Mouse (Mus musculus) myocyte (in vitro differentiated cells): Measurements from ENCODE around the gene Fam208a. TPM values are rescaled to one million over a fixed set of nuclear protein-coding genes. Genes with fewer than 3 reads are reported as not detected.

Source experiments
- H3K27me3 ChIP-seq: one replicate; pipeline ENCODE4 v1.6.1; 2011; ENCODE audit not compliant: control insufficient read depth, insufficient read depth, insufficient read length
- H3K36me3 ChIP-seq: one replicate; pipeline ENCODE4 v1.6.1; 2011; ENCODE audit not compliant: control insufficient read depth, insufficient read depth
- H3K4me2 ChIP-seq: one replicate; pipeline ENCODE4 v1.6.1; 2011; ENCODE audit warnings: low read depth, control low read depth
- H3K4me3 ChIP-seq: one replicate; pipeline ENCODE4 v1.5.1; 2011; ENCODE audit warnings: mild to moderate bottlenecking, control low read depth, moderate library complexity
- H3K79me2 ChIP-seq: one replicate; pipeline ENCODE4 v1.6.1; 2011; ENCODE audit not compliant: control insufficient read depth, insufficient read depth
- H3ac ChIP-seq: one replicate; pipeline ENCODE4 v1.6.1; 2011; ENCODE audit not compliant: control insufficient read depth, insufficient read length
- CEBPB ChIP-seq: IDR thresholded peaks from 2 replicates; pipeline ENCODE4 v1.6.1; 2011; ENCODE audit warnings: mild to moderate bottlenecking, moderate library complexity; ENCODE audit not compliant: poor library complexity, insufficient read depth, severe bottlenecking
- E2F4 ChIP-seq: IDR thresholded peaks from one replicate; pipeline ENCODE4 v1.6.1; 2011; ENCODE audit warnings: mild to moderate bottlenecking, control low read depth, moderate library complexity; ENCODE audit not compliant: insufficient read depth
- MAX ChIP-seq: IDR thresholded peaks from one replicate; pipeline ENCODE4 v1.6.1; 2011; ENCODE audit warnings: low read depth, mild to moderate bottlenecking, control low read depth
- MYOD1 ChIP-seq, 3 experiments: IDR thresholded peaks; one replicate each; pipeline ENCODE4 v1.6.1; 2011; ENCODE audit warnings: control low read depth in 2 of 3, low read depth in 2 of 3, mild to moderate bottlenecking in 2 of 3, moderate library complexity in 1 of 3; ENCODE audit not compliant: insufficient read length in 2 of 3, control insufficient read depth in 1 of 3
- MYOG ChIP-seq, 3 experiments: IDR thresholded peaks; one replicate each; pipeline ENCODE4 v1.6.1; 2011; ENCODE audit warnings: control low read depth in 2 of 3, low read depth in 2 of 3, mild to moderate bottlenecking in 2 of 3; ENCODE audit not compliant: insufficient read length in 2 of 3, control insufficient read depth in 1 of 3, insufficient read depth in 1 of 3
- POLR2A ChIP-seq: IDR thresholded peaks from one replicate; pipeline ENCODE4 v1.6.1; 2011; ENCODE audit warnings: low read depth, mild to moderate bottlenecking, control low read depth, moderate library complexity; ENCODE audit not compliant: insufficient read length
- POLR2AphosphoS2 ChIP-seq: IDR thresholded peaks from one replicate; pipeline ENCODE4 v1.6.1; 2011; ENCODE audit warnings: low read depth, control low read depth; ENCODE audit not compliant: insufficient read length
- REST ChIP-seq: IDR thresholded peaks from one replicate; pipeline ENCODE4 v1.6.1; 2011; ENCODE audit warnings: mild to moderate bottlenecking, control low read depth, moderate library complexity; ENCODE audit not compliant: insufficient read depth, insufficient read length
- SRF ChIP-seq: IDR thresholded peaks from one replicate; pipeline ENCODE4 v1.6.1; 2011; ENCODE audit warnings: low read depth; ENCODE audit not compliant: control insufficient read depth, insufficient read length
- TCF12 ChIP-seq: IDR thresholded peaks from one replicate; pipeline ENCODE4 v1.6.1; 2011; ENCODE audit warnings: mild to moderate bottlenecking, control low read depth; ENCODE audit not compliant: poor library complexity, insufficient read depth, severe bottlenecking
- TCF3 ChIP-seq: IDR thresholded peaks from one replicate; pipeline ENCODE4 v1.6.1; 2011; ENCODE audit warnings: low read depth, control low read depth; ENCODE audit not compliant: insufficient read length
- USF1 ChIP-seq: IDR thresholded peaks from one replicate; pipeline ENCODE4 v1.6.1; 2011; ENCODE audit warnings: low read depth, mild to moderate bottlenecking, control low read depth, moderate library complexity
- polyA plus RNA-seq: library from polyadenylated mRNA; unstranded; fragments of >200 nt; fragmentation: generic; extraction: Trizol; gene quantifications from one replicate; pipeline ENCODE4 v1.2.1, GENCODE M21; 2012; ENCODE audit warnings: missing spikeins

Gene Fam208a
- polyA plus RNA-seq, 1 experiment = 2.0 TPM

DNA sequence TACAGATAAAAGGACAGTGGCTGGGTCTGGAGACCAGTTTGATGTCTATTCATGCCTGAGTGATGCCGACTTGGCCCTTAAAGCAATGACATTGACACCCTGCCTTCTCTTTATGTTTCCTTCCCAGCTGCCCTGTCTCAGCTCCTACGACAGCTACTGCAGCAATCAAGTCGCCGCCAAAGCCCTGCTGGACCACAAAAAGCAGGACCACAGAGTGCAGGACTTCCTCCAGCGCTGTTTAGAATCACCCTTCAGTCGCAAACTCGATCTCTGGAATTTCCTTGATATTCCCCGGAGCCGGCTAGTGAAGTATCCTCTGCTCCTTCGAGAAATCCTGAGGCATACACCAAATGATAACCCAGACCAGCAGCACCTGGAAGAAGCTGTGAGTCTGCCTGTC, 34.8 kb upstream of the Fam208a start:
- no peaks in the 10 kb centered on the region for H3K27me3 ChIP-seq
- H3K4me2 ChIP-seq = no peak overlapping the region
- no peak overlapping the region for H3K4me3 ChIP-seq
- no peaks in the 10 kb centered on the region for H3K79me2 ChIP-seq
- TF ChIP-seq TCF12 (no peak), MYOG (IDR thresholded peaks at IDR 0.05; ENCODE audit: control insufficient read depth in 1 of 3, insufficient read depth in 1 of 3, insufficient read length in 2 of 3, low read depth in 2 of 3) (no peak), CEBPB (no peak), MYOD1 (IDR thresholded peaks at IDR 0.05; ENCODE audit: control insufficient read depth in 1 of 3, insufficient read length in 2 of 3, low read depth in 2 of 3) (no peak), SRF (no peak), MAX (no peak), REST (no peak), TCF3 (no peak), USF1 (no peak), POLR2AphosphoS2 (no peak), E2F4 (no peak), POLR2A (no peak)
- H3ac ChIP-seq = no peak overlapping the region
- no peaks in the 10 kb centered on the region for H3K36me3 ChIP-seq

DNA sequence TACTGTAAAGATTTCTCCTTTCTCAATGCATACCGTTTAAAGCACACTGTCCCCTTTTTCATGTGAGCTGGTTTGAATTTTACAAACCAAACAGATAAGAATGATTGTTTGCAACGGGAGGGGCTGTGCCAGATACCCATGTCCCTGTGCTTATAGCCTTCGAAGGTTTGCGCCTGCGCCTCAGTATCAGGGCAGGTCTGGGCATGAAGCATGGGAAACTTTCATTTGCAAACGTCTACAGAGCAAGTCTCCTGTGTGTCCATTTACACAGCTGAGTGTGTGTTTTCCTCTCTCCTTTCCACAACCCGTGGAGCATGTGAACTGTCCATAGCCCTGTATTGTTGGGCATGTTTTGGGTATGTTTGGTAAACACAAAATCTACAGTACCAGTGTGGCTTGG, 32.2 kb upstream of the Fam208a start:
- Histone ChIP-seq H3K4me2 (no peak overlapping the region), H3K4me3 (no peak overlapping the region), H3ac (no peak overlapping the region), H3K27me3 (no peaks in the 10 kb centered on the region), H3K36me3 (no peaks in the 10 kb centered on the region), H3K79me2 (no peaks in the 10 kb centered on the region)
- TF ChIP-seq REST = no peak
- TF ChIP-seq SRF = no peak
- no peak for TF ChIP-seq CEBPB
- no peak for TF ChIP-seq MYOD1 (IDR thresholded peaks at IDR 0.05; ENCODE audit: control insufficient read depth in 1 of 3, insufficient read length in 2 of 3, low read depth in 2 of 3)
- TF ChIP-seq POLR2AphosphoS2 = no peak
- no peak for TF ChIP-seq USF1
- TF ChIP-seq TCF12 = no peak
- TF ChIP-seq MAX = no peak

DNA sequence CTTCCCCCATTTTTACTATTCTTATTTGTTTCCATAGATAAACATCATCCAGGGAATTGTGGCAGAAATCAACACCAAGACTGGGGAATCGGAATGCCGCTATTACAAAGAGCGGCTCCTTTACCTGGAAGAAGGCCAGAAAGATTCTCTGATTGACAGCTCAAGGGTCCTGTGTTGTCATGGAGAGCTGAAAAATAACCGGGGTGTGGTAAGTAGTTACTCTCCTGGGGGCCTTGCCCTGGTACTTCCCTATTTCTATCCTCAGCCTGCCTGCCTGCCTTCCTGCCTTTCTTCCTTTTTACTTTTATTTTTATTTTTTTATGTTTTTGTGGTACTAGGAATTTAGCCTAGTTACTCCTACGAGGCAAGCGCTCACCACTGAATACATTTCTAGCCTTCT, 31.1 kb upstream of the Fam208a start:
- no peaks in the 10 kb centered on the region for H3K79me2 ChIP-seq
- TF ChIP-seq CEBPB = no peak
- no peak for TF ChIP-seq SRF
- TF ChIP-seq USF1 = no peak
- TF ChIP-seq TCF3 = no peak
- no peak for TF ChIP-seq POLR2AphosphoS2
- TF ChIP-seq MYOG (IDR thresholded peaks at IDR 0.05; ENCODE audit: control insufficient read depth in 1 of 3, insufficient read depth in 1 of 3, insufficient read length in 2 of 3, low read depth in 2 of 3) = no peak
- TF ChIP-seq E2F4 = no peak
- no peak for TF ChIP-seq POLR2A
- TF ChIP-seq MYOD1 (IDR thresholded peaks at IDR 0.05; ENCODE audit: control insufficient read depth in 1 of 3, insufficient read length in 2 of 3, low read depth in 2 of 3) = no peak
- TF ChIP-seq REST = no peak
- no peak for TF ChIP-seq TCF12
- no peaks in the 10 kb centered on the region for H3K27me3 ChIP-seq
- H3K36me3 ChIP-seq = no peaks in the 10 kb centered on the region
- no peak overlapping the region for H3ac ChIP-seq
- no peak overlapping the region for H3K4me3 ChIP-seq
- no peak overlapping the region for H3K4me2 ChIP-seq

DNA sequence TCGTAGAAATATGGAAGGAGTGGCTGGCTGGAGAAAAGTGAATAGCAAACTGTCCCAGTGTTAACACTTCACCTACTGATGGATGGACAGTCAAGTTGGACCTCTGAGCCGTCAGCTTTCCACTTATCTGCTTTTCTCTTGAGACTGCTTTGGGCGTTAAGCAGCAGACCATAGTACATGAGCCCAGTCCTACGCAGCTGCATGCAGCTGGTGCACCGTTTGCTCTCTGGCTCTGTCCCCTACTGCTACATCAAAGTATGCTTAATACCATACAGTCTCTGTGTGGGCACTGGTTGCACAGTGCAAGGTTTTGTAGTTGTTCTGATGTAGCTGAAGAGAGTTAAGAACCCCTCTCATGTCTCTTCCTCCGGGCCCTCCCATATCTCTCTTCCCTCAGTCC, 28.1 kb upstream of the Fam208a start:
- Histone ChIP-seq H3ac (no peak overlapping the region), H3K36me3 (no peaks in the 10 kb centered on the region), H3K4me3 (no peak overlapping the region), H3K79me2 (no peaks in the 10 kb centered on the region), H3K4me2 (no peak overlapping the region), H3K27me3 (no peaks in the 10 kb centered on the region)
- TF ChIP-seq USF1 (no peak), MAX (no peak), E2F4 (no peak), REST (no peak)

DNA sequence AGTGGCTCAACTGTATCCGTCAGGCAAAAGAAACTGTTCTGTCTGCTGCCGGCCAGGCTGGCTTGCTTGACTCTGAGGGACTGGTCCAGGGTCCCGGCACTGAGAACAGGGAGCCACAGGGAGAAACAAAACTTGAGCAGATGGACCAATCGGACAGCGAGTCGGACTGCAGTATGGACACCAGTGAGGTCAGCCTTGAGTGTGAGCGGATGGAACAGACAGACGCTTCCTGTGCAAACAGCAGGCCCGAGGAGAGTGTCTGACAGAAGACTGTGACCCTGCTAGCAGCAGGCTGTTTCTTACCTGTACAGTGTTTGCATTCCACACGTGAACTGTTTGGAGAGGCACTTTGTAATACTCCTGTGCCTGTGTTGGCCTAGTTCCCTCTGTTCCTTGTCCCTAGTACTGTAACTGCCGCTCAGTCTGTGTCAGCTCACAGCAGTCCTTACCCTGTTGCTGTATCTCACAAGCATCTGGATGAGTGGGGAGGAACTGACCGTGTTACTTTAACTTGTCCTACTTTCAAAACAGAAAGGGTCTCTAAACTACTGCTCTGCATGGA, 26.8 kb upstream of the Fam208a start:
- no peaks in the 10 kb centered on the region for H3K79me2 ChIP-seq
- no peak overlapping the region for H3K4me2 ChIP-seq
- no peaks in the 10 kb centered on the region for H3K27me3 ChIP-seq
- no peak overlapping the region for H3ac ChIP-seq
- no peaks in the 10 kb centered on the region for H3K36me3 ChIP-seq
- no peak overlapping the region for H3K4me3 ChIP-seq
- TF ChIP-seq REST (no peak), E2F4 (no peak), TCF12 (no peak), TCF3 (no peak), USF1 (no peak), MYOD1 (IDR thresholded peaks at IDR 0.05; ENCODE audit: control insufficient read depth in 1 of 3, insufficient read length in 2 of 3, low read depth in 2 of 3) (no peak), SRF (no peak), CEBPB (no peak), MYOG (IDR thresholded peaks at IDR 0.05; ENCODE audit: control insufficient read depth in 1 of 3, insufficient read depth in 1 of 3, insufficient read length in 2 of 3, low read depth in 2 of 3) (no peak), POLR2A (no peak), MAX (no peak), POLR2AphosphoS2 (no peak)
